Mouse (Mus musculus): ENCODE data around the gene Ern1. TPM values are rescaled to one million over a fixed set of nuclear protein-coding genes. Genes with fewer than 3 reads are reported as not detected.
"Not testable (repeated sequence)": the region's sequence is repeated elsewhere in the genome, so short reads cannot be mapped to it uniquely, and the experiment has no call there.

Gene Ern1
- polyA plus RNA-seq, 1 experiment from 2014 or later, result 6.3 TPM

DNA sequence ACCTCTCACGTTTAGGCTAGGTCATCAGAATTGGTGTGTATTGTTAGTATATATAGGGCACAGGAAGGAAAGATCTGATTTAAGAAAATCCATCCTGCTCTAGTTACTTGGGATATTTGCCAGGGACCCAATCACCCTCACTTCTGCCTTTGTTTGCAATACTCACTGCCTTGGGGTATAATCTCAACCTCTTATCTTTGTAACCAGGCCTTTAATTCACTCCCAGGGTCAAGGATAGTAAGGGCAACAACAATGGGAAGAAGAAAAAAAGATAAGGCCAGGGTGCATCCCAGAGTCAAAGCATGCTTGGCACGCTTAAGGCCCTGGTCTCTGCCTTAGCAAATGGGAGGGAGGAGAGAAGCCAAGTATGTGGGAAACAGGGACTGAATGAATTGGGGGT lies 69.8 kb downstream of the Ern1 start:
- peaks cover 12% of the 10 kb centered on the region; the same call in 1 of the 2 replicates for H3K36me3 ChIP-seq
- no peak overlapping the region for H3K27ac ChIP-seq
- H3K4me3 ChIP-seq, result no peak overlapping the region
- H3K4me2 ChIP-seq (replicated peaks), result no peak overlapping the region
- H3K27me3 ChIP-seq (replicated peaks), result no peaks in the 10 kb centered on the region
- 89% methylated on average over 2 of the region's 2 CpGs for WGBS
- H3K9me3 ChIP-seq, result no peaks in the 10 kb centered on the region
- no peak for ATAC-seq (ENCODE audit: low FRiP score, low read depth)
- no peaks in the 10 kb centered on the region for H3K4me1 ChIP-seq
- H3K9ac ChIP-seq, result no peak overlapping the region

DNA sequence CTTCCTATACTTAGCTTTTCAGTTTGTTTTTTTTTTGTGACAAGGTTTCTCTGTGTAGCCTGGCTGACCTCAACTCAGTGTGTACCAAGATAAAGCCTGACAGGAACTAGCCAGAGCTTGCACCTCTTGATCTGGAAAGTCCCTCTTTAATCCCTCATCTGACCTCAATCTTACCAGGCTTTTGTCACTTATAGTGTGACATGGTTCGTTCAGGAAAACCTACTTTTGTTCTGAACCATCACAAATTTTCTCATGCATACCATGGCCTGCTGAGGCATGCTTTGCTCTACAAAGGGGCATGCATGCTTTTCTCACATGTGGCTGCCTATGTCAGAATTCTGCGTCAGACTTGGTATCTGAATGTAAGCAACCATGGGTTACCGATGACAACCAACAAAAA lies 71.3 kb downstream of the Ern1 start:
- 82% methylated on average over 3 of the region's 3 CpGs for whole genome bisulfite sequencing
- no peak overlapping the region for H3K9ac ChIP-seq
- H3K4me1 ChIP-seq, result no peaks in the 10 kb centered on the region
- no peak for ATAC-seq (ENCODE audit: low FRiP score, low read depth)
- H3K9me3 ChIP-seq, result no peaks in the 10 kb centered on the region
- H3K36me3 ChIP-seq, result peaks cover 10% of the 10 kb centered on the region; the same call in 1 of the 2 replicates
- no peak overlapping the region for H3K4me3 ChIP-seq
- no peak overlapping the region for H3K27ac ChIP-seq
- no peak overlapping the region for H3K4me2 ChIP-seq (replicated peaks)
- no peaks in the 10 kb centered on the region for H3K27me3 ChIP-seq (replicated peaks)

DNA sequence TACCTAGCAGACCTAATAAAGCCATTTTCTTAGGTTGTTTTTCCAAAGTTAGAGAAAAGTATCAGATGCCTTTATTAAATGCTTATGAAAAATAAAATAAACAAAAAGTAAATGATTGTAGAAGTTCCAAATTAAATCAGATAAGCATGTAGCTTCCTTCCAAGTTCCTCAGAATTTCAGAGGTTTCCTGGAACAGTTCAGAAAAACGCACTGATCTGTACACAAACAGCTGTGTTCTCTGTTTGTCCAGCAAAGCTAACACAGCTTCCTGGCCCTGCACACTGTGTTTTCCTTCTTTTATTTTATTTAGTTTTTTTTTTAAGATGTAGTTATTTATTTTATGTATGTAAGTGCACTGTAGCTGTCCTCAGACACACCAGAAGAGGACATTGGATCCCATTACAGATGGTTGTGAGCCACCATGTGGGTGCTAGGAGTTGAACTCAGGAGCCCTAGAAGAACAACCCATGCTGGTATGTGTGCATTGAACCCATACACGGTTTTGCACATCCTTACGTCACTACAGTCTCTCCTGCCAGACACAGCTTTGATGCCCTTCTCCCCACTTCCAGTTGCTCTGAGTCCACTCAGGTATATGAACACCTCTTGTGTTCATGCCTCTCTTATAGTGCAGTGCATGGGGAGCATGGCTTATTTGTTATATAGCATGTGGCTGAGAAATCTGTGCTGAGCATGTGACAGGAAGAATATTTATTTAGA lies 74.9 kb downstream of the Ern1 start:
- Histone ChIP-seq H3K4me2 (replicated peaks) (no peak overlapping the region), H3K9ac (no peak overlapping the region), H3K36me3 (peaks cover 22% of the 10 kb centered on the region), H3K27ac (no peak overlapping the region), H3K4me3 (no peak overlapping the region), H3K4me1 (no peaks in the 10 kb centered on the region), H3K9me3 (no peaks in the 10 kb centered on the region), H3K27me3 (replicated peaks) (no peaks in the 10 kb centered on the region)
- no peak for ATAC-seq (ENCODE audit: low FRiP score, low read depth)
- WGBS, result 91% methylated on average over 3 of the region's 3 CpGs

DNA sequence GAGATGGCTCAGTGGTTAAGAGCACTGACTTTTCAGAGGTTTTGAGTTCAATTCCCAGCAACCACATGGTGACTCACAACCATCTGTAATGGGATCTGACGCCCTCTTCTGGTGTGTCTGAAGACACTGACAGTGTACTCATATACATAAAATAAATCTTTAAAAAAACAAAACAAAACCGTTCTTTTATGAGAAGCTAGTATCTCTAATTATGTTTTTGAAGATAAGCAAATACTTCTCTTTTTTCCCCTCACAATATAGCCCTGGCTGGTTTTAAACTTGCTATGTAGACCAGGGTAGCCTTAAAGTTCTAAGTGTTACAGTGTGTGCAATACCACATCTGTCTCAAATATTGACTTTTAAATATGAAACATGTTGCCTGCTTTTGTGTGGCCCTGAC lies 76.5 kb downstream of the Ern1 start:
- H3K27ac ChIP-seq, result no peak overlapping the region
- H3K9ac ChIP-seq, result no peak overlapping the region
- no peak overlapping the region for H3K4me3 ChIP-seq
- H3K4me2 ChIP-seq (replicated peaks), result no peak overlapping the region
- no peak for ATAC-seq (ENCODE audit: low FRiP score, low read depth)
- no peaks in the 10 kb centered on the region for H3K4me1 ChIP-seq
- 84% methylated on average over 2 of the region's 2 CpGs for WGBS
- H3K9me3 ChIP-seq, result no peaks in the 10 kb centered on the region
- H3K27me3 ChIP-seq (replicated peaks), result no peaks in the 10 kb centered on the region
- peaks cover 33% of the 10 kb centered on the region for H3K36me3 ChIP-seq

DNA sequence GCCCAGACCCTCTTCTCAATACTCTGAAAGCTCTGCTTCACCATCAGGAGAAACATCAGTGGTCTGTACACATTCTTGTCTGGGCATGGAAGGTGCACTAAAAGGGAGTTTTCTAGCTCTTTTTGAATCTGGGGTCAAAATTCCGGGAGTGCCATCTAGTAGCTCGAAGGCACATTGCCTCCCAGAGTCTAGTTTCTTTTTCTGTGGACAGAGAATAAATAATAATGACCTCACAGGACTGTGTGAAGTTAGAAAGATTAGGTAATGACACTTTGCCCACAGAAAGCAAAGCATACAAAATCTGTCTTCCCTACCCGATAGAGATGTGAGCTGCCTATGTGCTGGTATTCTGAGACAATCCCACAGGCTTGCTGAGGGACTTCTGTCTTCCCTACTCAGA lies 77.1 kb downstream of the Ern1 start:
- H3K9me3 ChIP-seq, result no peaks in the 10 kb centered on the region
- no peak overlapping the region for H3K4me2 ChIP-seq (replicated peaks)
- ATAC-seq (ENCODE audit: low FRiP score, low read depth), result no peak
- no peaks in the 10 kb centered on the region for H3K27me3 ChIP-seq (replicated peaks)
- no peak overlapping the region for H3K27ac ChIP-seq
- no peaks in the 10 kb centered on the region for H3K4me1 ChIP-seq
- no peak overlapping the region for H3K4me3 ChIP-seq
- peaks cover 38% of the 10 kb centered on the region for H3K36me3 ChIP-seq
- WGBS, result 88% methylated on average over 3 of the region's 3 CpGs
- no peak overlapping the region for H3K9ac ChIP-seq

DNA sequence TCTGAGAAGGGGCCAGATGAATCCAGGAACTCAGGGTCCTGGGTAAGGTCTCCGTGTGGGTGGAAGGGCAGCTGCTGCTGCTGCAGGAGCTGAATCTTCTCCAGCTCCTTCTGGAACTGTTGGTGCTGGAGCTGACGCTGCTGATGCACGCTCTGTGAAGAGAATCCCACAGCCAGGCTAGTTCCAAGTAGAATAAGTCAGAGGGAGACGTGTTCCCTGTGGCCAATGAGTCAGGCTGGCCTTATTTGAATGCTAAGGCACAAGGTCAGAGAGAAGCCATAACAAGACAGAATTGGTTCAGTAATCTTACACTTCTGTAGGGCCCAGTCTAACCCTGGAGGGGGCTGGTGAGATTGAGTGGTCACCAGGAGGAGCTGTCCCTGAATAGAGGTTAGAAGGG lies 77.6 kb downstream of the Ern1 start:
- Histone ChIP-seq H3K27me3 (replicated peaks) (no peaks in the 10 kb centered on the region), H3K27ac (no peak overlapping the region), H3K4me2 (replicated peaks) (no peak overlapping the region), H3K4me3 (no peak overlapping the region), H3K4me1 (no peaks in the 10 kb centered on the region), H3K9me3 (no peaks in the 10 kb centered on the region), H3K36me3 (peaks cover 41% of the 10 kb centered on the region), H3K9ac (no peak overlapping the region)
- WGBS, result 78% methylated on average over 4 of the region's 4 CpGs
- no peak for ATAC-seq (ENCODE audit: low FRiP score, low read depth)

DNA sequence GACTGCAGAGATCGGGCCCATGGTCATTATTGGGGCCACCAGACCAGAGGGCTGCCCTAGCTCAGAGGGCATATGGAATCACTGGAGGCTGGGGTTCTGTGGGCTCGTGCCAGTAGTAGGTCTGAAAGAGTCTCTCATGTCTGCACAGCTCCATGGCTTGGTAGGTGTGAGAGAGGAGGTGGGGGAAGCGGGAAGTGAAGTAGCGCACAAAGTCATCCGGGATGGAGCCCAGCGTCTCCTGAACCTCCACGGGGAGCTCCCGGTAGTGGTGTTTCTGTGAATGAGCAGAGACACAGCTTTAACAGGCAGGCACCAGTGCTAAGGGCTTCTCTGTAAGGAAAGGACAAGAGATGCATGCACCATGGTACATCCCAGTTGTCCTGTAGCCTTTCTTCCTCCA lies 89.2 kb downstream of the Ern1 start:
- 94% methylated on average over 8 of the region's 8 CpGs for WGBS

DNA sequence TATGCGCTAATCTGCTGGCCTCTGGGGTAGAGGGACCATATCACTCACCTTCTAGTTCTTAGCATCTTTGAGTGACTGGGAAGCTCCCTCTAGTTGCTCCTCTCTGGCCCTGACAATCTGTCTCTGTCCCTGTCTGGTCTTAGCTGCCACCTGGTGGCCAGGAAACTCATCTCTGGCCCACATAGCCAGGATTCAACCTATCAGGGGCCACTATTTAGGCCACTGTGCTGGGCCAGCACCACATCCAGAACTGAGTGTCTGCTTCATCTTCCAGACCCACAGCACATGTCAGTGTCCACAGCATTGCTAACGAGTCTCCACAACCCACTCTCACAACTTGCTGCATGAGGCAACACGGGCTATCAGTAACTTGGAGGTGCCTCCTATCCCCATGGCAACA lies 90.0 kb downstream of the Ern1 start:
- H3K36me3 ChIP-seq, result peaks cover 33% of the 10 kb centered on the region

More for the DNA sequence above, 89.2 kb downstream of the Ern1 start:
- Histone ChIP-seq H3K27me3 (replicated peaks) (no peaks in the 10 kb centered on the region), H3K4me1 (no peaks in the 10 kb centered on the region), H3K4me3 (no peak overlapping the region), H3K9me3 (no peaks in the 10 kb centered on the region), H3K4me2 (replicated peaks) (no peak overlapping the region), H3K27ac (no peak overlapping the region), H3K9ac (no peak overlapping the region), H3K36me3 (peaks cover 37% of the 10 kb centered on the region)
- no peak for ATAC-seq (ENCODE audit: low FRiP score, low read depth)

DNA sequence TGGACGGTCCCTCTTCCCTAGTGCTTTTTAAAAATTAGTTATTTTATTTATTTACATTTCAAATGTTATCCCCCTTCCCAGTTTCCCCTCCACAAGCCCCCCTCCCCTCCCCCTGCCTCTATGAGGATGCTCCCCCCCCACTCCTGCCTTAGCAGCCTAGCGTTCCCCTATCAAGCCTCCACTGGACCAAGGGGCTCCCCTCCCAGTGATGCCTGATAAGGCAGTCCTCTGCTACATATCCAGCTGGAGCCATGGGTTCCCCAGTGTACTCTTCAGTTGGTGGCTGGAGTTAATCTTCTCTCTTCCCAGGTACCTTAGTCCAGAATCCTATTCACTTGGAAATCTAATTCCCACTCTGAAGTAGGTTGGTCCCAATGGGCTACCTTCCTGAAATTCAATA lies 93.6 kb downstream of the Ern1 start:
- H3K9ac ChIP-seq; H3K4me3 ChIP-seq; ATAC-seq (ENCODE audit: low FRiP score, low read depth); H3K27me3 ChIP-seq (replicated peaks); H3K4me2 ChIP-seq (replicated peaks); H3K27ac ChIP-seq; H3K4me1 ChIP-seq; H3K9me3 ChIP-seq: not testable (repeated sequence)
- WGBS, result 96% methylated on average over 2 of the region's 2 CpGs
- peaks cover 15% of the 10 kb centered on the region for H3K36me3 ChIP-seq

More for the DNA sequence above, 90.0 kb downstream of the Ern1 start:
- Histone ChIP-seq H3K4me2 (replicated peaks) (no peak overlapping the region), H3K9ac (no peak overlapping the region), H3K9me3 (no peaks in the 10 kb centered on the region), H3K27me3 (replicated peaks) (no peaks in the 10 kb centered on the region), H3K4me1 (no peaks in the 10 kb centered on the region), H3K27ac (no peak overlapping the region), H3K4me3 (no peak overlapping the region)
- no peak for ATAC-seq (ENCODE audit: low FRiP score, low read depth)
- 87% methylated on average over 3 of the region's 3 CpGs for WGBS

DNA sequence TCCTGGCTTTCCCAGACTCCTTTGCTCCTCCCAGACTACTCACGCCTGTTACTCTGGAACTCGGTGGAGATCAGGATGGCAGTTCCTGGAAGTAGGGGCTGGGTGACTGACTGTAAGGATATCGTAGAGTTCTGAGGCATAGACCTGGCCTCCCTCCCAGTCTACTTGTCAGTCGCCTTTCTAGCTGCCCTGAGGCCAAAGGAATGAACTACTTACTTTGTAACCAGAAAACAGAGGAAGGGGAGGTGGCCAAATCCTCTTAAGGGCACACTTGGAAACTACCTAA lies 94.4 kb downstream of the Ern1 start:
- no peak overlapping the region for H3K4me3 ChIP-seq
- no peak for ATAC-seq (ENCODE audit: low FRiP score, low read depth)
- no peaks in the 10 kb centered on the region for H3K9me3 ChIP-seq
- 61% methylated on average over 4 of the region's 4 CpGs for whole genome bisulfite sequencing
- H3K27ac ChIP-seq, result no peak overlapping the region
- no peaks in the 10 kb centered on the region for H3K27me3 ChIP-seq (replicated peaks)
- H3K36me3 ChIP-seq, result peaks cover 8% of the 10 kb centered on the region; the same call in 1 of the 2 replicates
- H3K4me1 ChIP-seq, result no peaks in the 10 kb centered on the region
- no peak overlapping the region for H3K9ac ChIP-seq
- H3K4me2 ChIP-seq (replicated peaks), result no peak overlapping the region

DNA sequence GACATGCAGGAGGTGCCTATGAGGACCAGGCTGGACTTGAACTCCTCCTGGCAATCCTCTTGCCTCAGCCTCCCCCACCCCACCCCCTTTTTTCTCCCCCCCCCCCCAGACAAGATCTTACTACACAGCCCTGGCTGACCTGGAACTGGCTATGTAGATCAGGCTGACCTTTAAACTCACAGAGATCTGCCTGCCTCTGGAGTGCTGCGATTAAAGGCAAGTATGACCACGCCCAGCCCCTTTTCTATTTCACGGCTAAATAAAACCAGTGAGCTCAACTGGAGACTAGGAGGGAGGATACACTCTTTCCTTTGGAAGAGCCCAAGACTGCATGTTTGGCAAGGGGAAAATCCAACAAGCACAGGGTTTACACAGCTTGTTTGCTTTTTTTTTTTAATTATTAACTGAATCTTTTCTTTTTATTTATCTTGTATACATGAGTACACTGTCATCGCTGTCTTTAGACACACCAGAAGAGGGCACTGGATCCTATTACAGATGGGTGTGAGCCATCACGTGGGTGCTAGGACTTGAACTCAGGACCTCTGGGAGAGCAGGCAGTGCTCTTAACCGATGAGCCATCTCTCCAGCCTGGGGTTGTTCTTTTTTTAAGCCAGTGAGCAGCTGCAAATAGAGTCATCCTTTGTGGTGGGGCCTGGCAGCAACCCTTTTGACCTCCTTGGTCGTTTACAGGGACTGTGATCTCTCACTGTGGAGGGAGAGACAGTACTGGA lies 94.9 kb downstream of the Ern1 start:
- Histone ChIP-seq H3K4me1 (no peaks in the 10 kb centered on the region), H3K9me3 (no peaks in the 10 kb centered on the region), H3K9ac (no peak overlapping the region), H3K4me3 (no peak overlapping the region), H3K4me2 (replicated peaks) (no peak overlapping the region), H3K27ac (no peak overlapping the region), H3K27me3 (replicated peaks) (no peaks in the 10 kb centered on the region), H3K36me3 (peaks cover 5% of the 10 kb centered on the region; the same call in 1 of the 2 replicates)
- no peak for ATAC-seq (ENCODE audit: low FRiP score, low read depth)
- WGBS, result 74% methylated on average over 7 of the region's 7 CpGs

DNA sequence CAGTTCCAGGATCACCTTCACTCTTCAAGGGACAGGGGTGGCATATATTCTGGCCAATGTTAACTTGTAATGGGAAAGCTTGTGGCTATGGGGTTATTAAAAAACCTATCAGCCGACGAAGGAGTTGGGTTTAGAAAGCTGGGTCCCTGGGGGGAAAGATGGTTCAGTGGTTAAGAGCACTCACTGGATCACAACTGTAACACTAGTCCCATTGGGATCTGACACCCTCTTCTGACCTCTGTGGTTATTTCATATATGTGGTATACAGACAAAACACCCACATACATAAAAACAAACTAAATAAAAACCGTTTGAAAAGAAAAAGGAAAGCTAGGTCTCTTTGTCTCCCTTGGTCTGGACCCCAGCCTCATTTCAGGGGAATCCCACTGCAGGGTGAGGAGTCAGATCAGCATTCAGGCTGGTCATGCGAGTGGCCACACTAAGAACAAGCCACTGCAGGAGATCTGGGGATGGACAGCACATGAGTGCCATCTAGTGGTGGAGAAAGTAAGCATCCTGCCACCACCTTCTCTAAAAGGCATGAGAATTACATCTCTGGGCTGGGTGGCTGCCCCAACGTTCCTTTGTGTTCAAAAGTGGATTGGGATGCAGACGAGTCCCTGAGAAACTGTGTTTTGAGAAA lies 96.0 kb downstream of the Ern1 start:
- Histone ChIP-seq H3K4me3 (no peak overlapping the region), H3K36me3 (peaks cover 5% of the 10 kb centered on the region; the same call in 1 of the 2 replicates), H3K9me3 (no peaks in the 10 kb centered on the region), H3K4me2 (replicated peaks) (no peak overlapping the region), H3K27ac (no peak overlapping the region), H3K9ac (no peak overlapping the region), H3K4me1 (no peaks in the 10 kb centered on the region), H3K27me3 (replicated peaks) (no peaks in the 10 kb centered on the region)
- peak; percentile 29; the same call in 1 of the 2 replicates for ATAC-seq (ENCODE audit: low FRiP score, low read depth)
- 32% methylated on average over 6 of the region's 6 CpGs for WGBS
